Comparison of ENCODE assay signal across 11 mouse cellular contexts in genomic region chr10:58652045-58652417, GRCm38 (mm10). TPM values are rescaled to one million over a fixed set of nuclear protein-coding genes. Genes with fewer than 3 reads are reported as not detected.
DNase-seq lines count a peak whose midpoint lies in the region; ATAC-seq lines count a peak whose summit lies in the region.
"Had no signal": no experiment of that assay in that cellular context is flagged by ENCODE, and none has a peak within 500 bp of the region (broad histone marks: within the 10 kb centered on the region; RNA-seq: fewer than 3 reads in every experiment).

No protein-coding gene starts in this region.

- no peaks in the 10 kb centered on the region for H3K36me3 ChIP-seq in kidney, embryonic 15.5 days
- H3K36me3 ChIP-seq in embryonic facial prominence, embryonic 13.5 days, result no peaks in the 10 kb centered on the region
- no peaks in the 10 kb centered on the region for H3K36me3 ChIP-seq in hindbrain, embryonic 13.5 days
- no peaks in the 10 kb centered on the region for H3K36me3 ChIP-seq in neural tube, embryonic 12.5 days
- H3K36me3 ChIP-seq: G1E had no signal

- H3K27me3 ChIP-seq in kidney, embryonic 15.5 days, result no peaks in the 10 kb centered on the region
- no peaks in the 10 kb centered on the region for H3K27me3 ChIP-seq in embryonic facial prominence, embryonic 13.5 days
- H3K27me3 ChIP-seq in hindbrain, embryonic 13.5 days, result peaks cover 4% of the 10 kb centered on the region; the same call in 1 of the 2 replicates
- no peaks in the 10 kb centered on the region for H3K27me3 ChIP-seq in neural tube, embryonic 12.5 days (replicated peaks)

- H3K4me3 ChIP-seq in kidney, embryonic 15.5 days (replicated peaks), result no peak overlapping the region
- H3K4me3 ChIP-seq in embryonic facial prominence, embryonic 13.5 days, result no peak overlapping the region
- no peak overlapping the region for H3K4me3 ChIP-seq in hindbrain, embryonic 13.5 days
- H3K4me3 ChIP-seq in neural tube, embryonic 12.5 days, result no peak overlapping the region
- H3K4me3 ChIP-seq: myocyte had no signal

- no peak overlapping the region for H3K9ac ChIP-seq in kidney, embryonic 15.5 days
- no peak overlapping the region for H3K9ac ChIP-seq in embryonic facial prominence, embryonic 13.5 days
- no peak overlapping the region for H3K9ac ChIP-seq in hindbrain, embryonic 13.5 days
- H3K9ac ChIP-seq in neural tube, embryonic 12.5 days, result no peak overlapping the region

- H3K4me1 ChIP-seq in kidney, embryonic 15.5 days, result peaks cover 24% of the 10 kb centered on the region
- H3K4me1 ChIP-seq in embryonic facial prominence, embryonic 13.5 days, result peaks cover 23% of the 10 kb centered on the region
- H3K4me1 ChIP-seq in hindbrain, embryonic 13.5 days (replicated peaks), result peaks cover 23% of the 10 kb centered on the region
- peaks cover 21% of the 10 kb centered on the region for H3K4me1 ChIP-seq in neural tube, embryonic 12.5 days

- DNase-seq in kidney, postnatal 36 days, result no peak
- DNase-seq in cerebellum, adult 18-20 months, result no peak
- DNase-seq in Muller cell, postnatal 12 days (ENCODE audit: inconsistent ontology term), result no peak
- no peak for DNase-seq in urinary bladder, adult 18-20 months (ENCODE audit: low spot score in 2 of 2)
- DNase-seq: thymus, postnatal 36 days had no signal

- H3K4me2 ChIP-seq in kidney, embryonic 15.5 days, result peak overlapping the region; percentile 51
- peak overlapping the region; percentile 53 for H3K4me2 ChIP-seq in embryonic facial prominence, embryonic 13.5 days
- H3K4me2 ChIP-seq in hindbrain, embryonic 13.5 days, result peak overlapping the region; percentile 38
- peak overlapping the region; percentile 49 for H3K4me2 ChIP-seq in neural tube, embryonic 12.5 days (replicated peaks)

- 3% methylated on average over 9 of the region's 9 CpGs for WGBS in kidney, embryonic 15.5 days
- WGBS in embryonic facial prominence, embryonic 13.5 days, result 2% methylated on average over 9 of the region's 9 CpGs
- 4% methylated on average over 9 of the region's 9 CpGs for WGBS in hindbrain, embryonic 13.5 days
- 1% methylated on average over 9 of the region's 9 CpGs for WGBS in neural tube, embryonic 12.5 days

- ATAC-seq in kidney, embryonic 15.5 days (replicated peaks; ENCODE audit: low FRiP score), result peak; percentile 19; the same call in 1 of the 2 replicates
- ATAC-seq in embryonic facial prominence, embryonic 13.5 days (ENCODE audit: insufficient number of reproducible peaks, insufficient read depth, low FRiP score, low TSS enrichment, low read depth), result peak; percentile 65; the same call in 1 of the 2 replicates
- ATAC-seq in hindbrain, embryonic 13.5 days (ENCODE audit: low FRiP score), result no peak
- ATAC-seq in neural tube, embryonic 12.5 days (ENCODE audit: low FRiP score, low read depth), result no peak; the same call in 1 of the 2 replicates

- H3K9me3 ChIP-seq in kidney, embryonic 15.5 days (replicated peaks), result no peaks in the 10 kb centered on the region
- no peaks in the 10 kb centered on the region; the same call in 1 of the 2 replicates for H3K9me3 ChIP-seq in embryonic facial prominence, embryonic 13.5 days
- H3K9me3 ChIP-seq in hindbrain, embryonic 13.5 days, result 0 out of 2 replicates have a peak, but pooled peaks cover 4% of the 10 kb centered on the region
- H3K9me3 ChIP-seq in neural tube, embryonic 12.5 days, result no peaks in the 10 kb centered on the region
- H3K9me3 ChIP-seq: G1E had no signal

- H3K27ac ChIP-seq in kidney, embryonic 15.5 days, result peak overlapping the region; percentile 61; the same call in 1 of the 2 replicates
- peak overlapping the region; percentile 60; the same call in 1 of the 2 replicates for H3K27ac ChIP-seq in embryonic facial prominence, embryonic 13.5 days
- 0 out of 2 replicates have a peak overlapping the region, but pooled peaks have one; percentile 44 for H3K27ac ChIP-seq in hindbrain, embryonic 13.5 days
- H3K27ac ChIP-seq in neural tube, embryonic 12.5 days, result no peak overlapping the region

RNA-seq across cellular contexts. Expression of gene Edar, which starts 23.4 kb away (rescaled TPM):
- 0.22 and 0.36 TPM in 2 replicates for polyA plus RNA-seq in kidney, embryonic 15.5 days (2015; fragmentation: Nextera tagmentation; extraction: Ambion mirVana)
- 3.3 TPM in 2 replicates for polyA plus RNA-seq in embryonic facial prominence, embryonic 13.5 days (2015; fragmentation: Nextera tagmentation; extraction: Ambion mirVana)
- 0.16 and 0.21 TPM in 2 replicates for polyA plus RNA-seq in hindbrain, embryonic 13.5 days (2015; fragmentation: Nextera tagmentation; extraction: Ambion mirVana)
- 0.15 TPM in 1 of 2 replicates, not detected in the other for polyA plus RNA-seq in neural tube, embryonic 12.5 days (2016; fragmentation: Nextera tagmentation; extraction: Ambion mirVana)
- polyA plus RNA-seq: G1E, myocyte had no signal

Comparison
In these comparisons a context has a peak if more than half of its experiments do, and no peak if none do; other contexts are left out.
1. ATAC-seq: peak in kidney, embryonic 15.5 days (single experiment) and embryonic facial prominence, embryonic 13.5 days (single experiment); none in hindbrain, embryonic 13.5 days (single experiment) and neural tube, embryonic 12.5 days (single experiment).
2. Peak in every context shown above with its lines, with median percentiles within 50 percentile points of each other: H3K4me2 ChIP-seq.